ENCODE assay signal across 13 mouse cellular contexts in the genomic region with DNA sequence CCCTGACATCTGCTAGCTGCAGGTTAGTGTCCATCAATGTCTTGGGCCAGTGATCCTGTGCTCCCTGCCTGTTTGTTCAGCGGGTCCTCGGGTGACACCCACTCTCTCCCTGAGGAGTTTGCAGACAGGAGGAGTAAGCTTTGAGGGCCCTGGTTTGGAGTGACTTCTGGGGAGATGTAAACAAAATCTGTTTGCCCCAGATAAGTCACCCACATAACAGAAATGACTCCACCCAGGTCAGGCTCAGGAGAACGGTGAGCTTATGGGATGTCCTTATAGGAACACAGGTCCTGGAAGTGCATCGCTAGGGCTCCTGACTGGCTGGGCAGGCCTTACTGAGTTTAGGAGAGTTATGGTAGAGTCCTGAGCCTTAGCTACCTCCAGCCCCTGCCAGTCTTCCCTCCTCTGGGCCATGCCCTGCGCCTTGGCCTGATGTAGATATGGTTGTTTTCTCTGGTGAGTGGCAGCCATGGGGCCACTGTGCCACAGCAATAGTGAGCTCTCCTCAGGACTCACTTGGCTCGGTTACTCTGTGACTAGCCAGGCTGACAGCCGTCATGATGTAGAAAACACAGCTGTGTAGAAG. TPM values are rescaled to one million over a fixed set of nuclear protein-coding genes. Genes with fewer than 3 reads are reported as not detected.
DNase-seq lines count a peak whose midpoint lies in the region; ATAC-seq and TF ChIP-seq lines count a peak whose summit lies in the region.
"Had no signal": no experiment of that assay in that cellular context is flagged by ENCODE, and none has a peak within 500 bp of the region (broad histone marks: within the 10 kb centered on the region; RNA-seq: fewer than 3 reads in every experiment).

No protein-coding gene starts in this region.

- intact Hi-C loops in left cerebral cortex, adult 2 months (cut with DNase I): no loop called here
- intact Hi-C loops in left cerebral cortex, postnatal 4 days (cut with DNase I): no loop called here

- ATAC-seq in embryonic facial prominence, embryonic 13.5 days (ENCODE audit: insufficient number of reproducible peaks, insufficient read depth, low FRiP score, low TSS enrichment, low read depth): no peak
- no peak for ATAC-seq in limb, embryonic 12.5 days (ENCODE audit: insufficient number of reproducible peaks, insufficient read depth, low FRiP score, low TSS enrichment, low read depth)

- H3K4me2 ChIP-seq in embryonic facial prominence, embryonic 13.5 days: no peak overlapping the region
- no peak overlapping the region for H3K4me2 ChIP-seq in limb, embryonic 12.5 days
- H3K4me2 ChIP-seq: embryonic facial prominence, embryonic 15.5 days had no signal

- peak overlapping the region; percentile 92 for H3K9ac ChIP-seq in embryonic facial prominence, embryonic 13.5 days
- H3K9ac ChIP-seq in limb, embryonic 12.5 days (replicated peaks): no peak overlapping the region

- no peaks in the 10 kb centered on the region for H3K9me3 ChIP-seq in embryonic facial prominence, embryonic 13.5 days
- H3K9me3 ChIP-seq in limb, embryonic 12.5 days: no peaks in the 10 kb centered on the region
- H3K9me3 ChIP-seq: embryonic facial prominence, embryonic 15.5 days; neural tube, embryonic 13.5 days had no signal

- no peak overlapping the region for H3K4me3 ChIP-seq in left cerebral cortex, adult 2 months
- H3K4me3 ChIP-seq in embryonic facial prominence, embryonic 13.5 days: no peak overlapping the region
- no peak overlapping the region for H3K4me3 ChIP-seq in limb, embryonic 12.5 days (replicated peaks)
- H3K4me3 ChIP-seq: embryonic facial prominence, embryonic 15.5 days; heart, adult 2 months; neural tube, embryonic 13.5 days had no signal

- DNase-seq in left cerebral cortex, adult 2 months (ENCODE audit: extremely low spot score in 1 of 2, low spot score in 2 of 2): no peak
- DNase-seq in left cerebral cortex, postnatal 4 days: no peak
- DNase-seq in spleen, postnatal 10 days (ENCODE audit: low spot score in 2 of 2): peak; percentile 76 to 80
- no peak for DNase-seq in B cell, adult 2 months
- no peak for DNase-seq in frontal cortex, postnatal 10 days (ENCODE audit: low spot score in 2 of 2)
- no peak for DNase-seq in frontal cortex, postnatal 25 days (ENCODE audit: low spot score in 2 of 2)
- DNase-seq: heart, adult 2 months; lung, postnatal 36 days had no signal

- H3K36me3 ChIP-seq in embryonic facial prominence, embryonic 13.5 days: peaks cover 26% of the 10 kb centered on the region
- peaks cover 23% of the 10 kb centered on the region for H3K36me3 ChIP-seq in limb, embryonic 12.5 days

- no peaks in the 10 kb centered on the region for H3K27me3 ChIP-seq in embryonic facial prominence, embryonic 13.5 days
- no peaks in the 10 kb centered on the region for H3K27me3 ChIP-seq in limb, embryonic 12.5 days
- H3K27me3 ChIP-seq: embryonic facial prominence, embryonic 15.5 days; neural tube, embryonic 13.5 days had no signal

- WGBS in embryonic facial prominence, embryonic 13.5 days: 82% methylated on average over 7 of the region's 7 CpGs
- WGBS in limb, embryonic 12.5 days: 84% methylated on average over 7 of the region's 7 CpGs

- TF ChIP-seq CTCF in left cerebral cortex, adult 2 months (IDR thresholded peaks at IDR 0.05): no peak

- peaks cover 37% of the 10 kb centered on the region for H3K4me1 ChIP-seq in embryonic facial prominence, embryonic 13.5 days
- H3K4me1 ChIP-seq in limb, embryonic 12.5 days (replicated peaks): peaks cover 24% of the 10 kb centered on the region

- H3K27ac ChIP-seq in left cerebral cortex, adult 2 months: peak overlapping the region; percentile 66
- H3K27ac ChIP-seq in embryonic facial prominence, embryonic 13.5 days: no peak overlapping the region
- peak overlapping the region; percentile 29; the same call in 1 of the 2 replicates for H3K27ac ChIP-seq in limb, embryonic 12.5 days
- H3K27ac ChIP-seq: embryonic facial prominence, embryonic 15.5 days; heart, adult 2 months had no signal

RNA-seq across cellular contexts. Expression of a gene that starts 3.4 kb away (rescaled TPM):
- 10 to 100 TPM; 55.6 to 62.5 TPM for total RNA-seq in left cerebral cortex, adult 2 months (2021)
- 10 to 100 TPM; 77.4 to 86.2 TPM for total RNA-seq in left cerebral cortex, postnatal 4 days (2021)
- 49.3 and 54.5 TPM in 2 replicates for polyA plus RNA-seq in embryonic facial prominence, embryonic 13.5 days (2015; fragmentation: Nextera tagmentation; extraction: Ambion mirVana)
- polyA plus RNA-seq in limb, embryonic 12.5 days (2016; fragmentation: Nextera tagmentation; extraction: Ambion mirVana): 43.7 and 50.3 TPM in 2 replicates

RNA-seq across cellular contexts. Expression of a gene that starts 3.4 kb away (rescaled TPM):
- 10 to 100 TPM; 40.0 to 43.2 TPM for total RNA-seq in left cerebral cortex, adult 2 months (2021)
- total RNA-seq in left cerebral cortex, postnatal 4 days (2021): 10 to 100 TPM; 62.0 to 67.4 TPM
- 313 and 339 TPM in 2 replicates for polyA plus RNA-seq in embryonic facial prominence, embryonic 13.5 days (2015; fragmentation: Nextera tagmentation; extraction: Ambion mirVana)
- polyA plus RNA-seq in limb, embryonic 12.5 days (2016; fragmentation: Nextera tagmentation; extraction: Ambion mirVana): 344 and 378 TPM in 2 replicates

RNA-seq across cellular contexts. Expression of a gene that starts 13.2 kb away (rescaled TPM):
- total RNA-seq in left cerebral cortex, adult 2 months (2021): under 1 TPM; 0.18 to 0.19 TPM
- total RNA-seq in left cerebral cortex, postnatal 4 days (2021): under 1 TPM; 0.12 to 0.42 TPM
- not detected in 2 replicates for polyA plus RNA-seq in embryonic facial prominence, embryonic 13.5 days (2015; fragmentation: Nextera tagmentation; extraction: Ambion mirVana)
- polyA plus RNA-seq in limb, embryonic 12.5 days (2016; fragmentation: Nextera tagmentation; extraction: Ambion mirVana): 0.08 TPM in 1 of 2 replicates, not detected in the other
- total RNA-seq: ES-E14; heart, adult 2 months had no signal

RNA-seq across cellular contexts. Expression of a gene that starts 14.6 kb away (rescaled TPM):
- 10 to 100 TPM; 38.3 to 42.8 TPM for total RNA-seq in left cerebral cortex, adult 2 months (2021)
- 10 to 100 TPM; 21.4 to 24.6 TPM for total RNA-seq in left cerebral cortex, postnatal 4 days (2021)
- 1.9 and 2.0 TPM in 2 replicates for polyA plus RNA-seq in embryonic facial prominence, embryonic 13.5 days (2015; fragmentation: Nextera tagmentation; extraction: Ambion mirVana)
- polyA plus RNA-seq in limb, embryonic 12.5 days (2016; fragmentation: Nextera tagmentation; extraction: Ambion mirVana): 0.79 and 0.87 TPM in 2 replicates

RNA-seq across cellular contexts. Expression of a gene that starts 32.0 kb away (rescaled TPM):
- 100 to 1,000 TPM; 476 to 536 TPM for total RNA-seq in left cerebral cortex, adult 2 months (2021)
- total RNA-seq in left cerebral cortex, postnatal 4 days (2021): 100 to 1,000 TPM; 393 to 396 TPM
- polyA plus RNA-seq in embryonic facial prominence, embryonic 13.5 days (2015; fragmentation: Nextera tagmentation; extraction: Ambion mirVana): 1,868 and 1,916 TPM in 2 replicates
- 1,783 and 1,832 TPM in 2 replicates for polyA plus RNA-seq in limb, embryonic 12.5 days (2016; fragmentation: Nextera tagmentation; extraction: Ambion mirVana)

Comparison
In these comparisons a context has a peak if more than half of its experiments do, and no peak if none do; other contexts are left out.
1. DNase-seq: peak in spleen, postnatal 10 days (2 of 2); none in left cerebral cortex, adult 2 months (0 of 2), left cerebral cortex, postnatal 4 days (single experiment), B cell, adult 2 months (0 of 2), frontal cortex, postnatal 10 days (0 of 2) and frontal cortex, postnatal 25 days (0 of 2).